Comparison of ENCODE assay signal across 11 mouse cellular contexts in genomic region chr6:118754439-118754838, GRCm38 (mm10).
DNase-seq lines count a peak whose midpoint lies in the region; ATAC-seq and TF ChIP-seq lines count a peak whose summit lies in the region.
"Had no signal": no experiment of that assay in that cellular context is flagged by ENCODE, and none has a peak within 500 bp of the region (broad histone marks: within the 10 kb centered on the region; RNA-seq: fewer than 3 reads in every experiment).

No protein-coding gene starts in this region.

- no peak for TF ChIP-seq CTCF in heart, postnatal 0 days (IDR thresholded peaks at IDR 0.05; ENCODE audit: low read depth)

- no peak overlapping the region for H3K9ac ChIP-seq in heart, embryonic 12.5 days
- H3K9ac ChIP-seq in heart, postnatal 0 days (replicated peaks; ENCODE audit: low read depth, low read length): no peak overlapping the region
- no peak overlapping the region for H3K9ac ChIP-seq in midbrain, embryonic 16.5 days (ENCODE audit: low read depth, low read length)
- H3K9ac ChIP-seq: hindbrain, embryonic 13.5 days had no signal

- no peak for TF ChIP-seq EP300 in heart, postnatal 0 days (IDR thresholded peaks at IDR 0.05; ENCODE audit: low read depth)

- WGBS in heart, embryonic 12.5 days: 54% methylated on average over 3 of the region's 3 CpGs
- WGBS in heart, postnatal 0 days: 40% methylated on average over 3 of the region's 3 CpGs
- 82% methylated on average over 3 of the region's 3 CpGs for WGBS in midbrain, embryonic 16.5 days

- no peak overlapping the region for H3K27ac ChIP-seq in heart, embryonic 12.5 days (ENCODE audit: poor library complexity, severe bottlenecking)
- H3K27ac ChIP-seq in heart, postnatal 0 days (ENCODE audit: low read depth): no peak overlapping the region
- no peak overlapping the region for H3K27ac ChIP-seq in midbrain, embryonic 16.5 days (ENCODE audit: low read length)
- H3K27ac ChIP-seq: hindbrain, embryonic 13.5 days; stomach, postnatal 0 days had no signal

- H3K4me2 ChIP-seq in heart, embryonic 12.5 days: no peak overlapping the region
- H3K4me2 ChIP-seq in heart, postnatal 0 days (ENCODE audit: low read depth, low read length): no peak overlapping the region
- H3K4me2 ChIP-seq in midbrain, embryonic 16.5 days (ENCODE audit: low read length): no peak overlapping the region
- H3K4me2 ChIP-seq: hindbrain, embryonic 13.5 days had no signal

- peaks cover 36% of the 10 kb centered on the region for H3K4me1 ChIP-seq in heart, embryonic 12.5 days (replicated peaks)
- H3K4me1 ChIP-seq in heart, postnatal 0 days (ENCODE audit: control insufficient read depth, insufficient read depth): peaks cover 27% of the 10 kb centered on the region
- H3K4me1 ChIP-seq in midbrain, embryonic 16.5 days (ENCODE audit: control insufficient read depth, insufficient read depth, low read length): 0 out of 2 replicates have a peak, but pooled peaks cover 2% of the 10 kb centered on the region

- H3K9me3 ChIP-seq in heart, embryonic 12.5 days (replicated peaks): no peaks in the 10 kb centered on the region
- no peaks in the 10 kb centered on the region for H3K9me3 ChIP-seq in heart, postnatal 0 days (replicated peaks; ENCODE audit: control insufficient read depth, low read length)
- no peaks in the 10 kb centered on the region for H3K9me3 ChIP-seq in midbrain, embryonic 16.5 days (replicated peaks; ENCODE audit: control insufficient read depth, low read length, poor library complexity, severe bottlenecking)
- H3K9me3 ChIP-seq: hindbrain, embryonic 13.5 days had no signal

- no peak overlapping the region for H3K4me3 ChIP-seq in heart, embryonic 12.5 days
- no peak overlapping the region for H3K4me3 ChIP-seq in heart, postnatal 0 days (ENCODE audit: low read depth, low read length)
- no peak overlapping the region for H3K4me3 ChIP-seq in midbrain, embryonic 16.5 days (ENCODE audit: low read depth, low read length)
- H3K4me3 ChIP-seq: hindbrain, embryonic 13.5 days had no signal

- no peak for ATAC-seq in heart, embryonic 12.5 days (ENCODE audit: insufficient number of reproducible peaks, low FRiP score)
- 0 out of 2 replicates have a peak, but pooled peaks have one; percentile 6 for ATAC-seq in cerebellum, adult (ENCODE audit: insufficient number of reproducible peaks, low FRiP score, low TSS enrichment)
- ATAC-seq in heart, postnatal 0 days (ENCODE audit: insufficient read depth, low read depth): no peak; the same call in 1 of the 2 replicates
- ATAC-seq in midbrain, embryonic 16.5 days: no peak

- peak; percentile 90 for DNase-seq in heart, adult 11 months
- DNase-seq in 3T3-L1 (ENCODE audit: low read depth, low spot score): peak; percentile 41
- peak; percentile 31 for DNase-seq in heart, postnatal 0 days (ENCODE audit: low spot score)
- DNase-seq in embryo, embryonic 9.5 days (ENCODE audit: extremely low spot score): no peak
- DNase-seq in adrenal gland, postnatal 10 days: no peak
- DNase-seq: adrenal gland, postnatal 36 days had no signal

- peaks cover 46% of the 10 kb centered on the region for H3K36me3 ChIP-seq in heart, embryonic 12.5 days
- H3K36me3 ChIP-seq in heart, postnatal 0 days (replicated peaks; ENCODE audit: control insufficient read depth, insufficient read depth, low read length): peaks cover 38% of the 10 kb centered on the region
- peaks cover 7% of the 10 kb centered on the region; the same call in 1 of the 2 replicates for H3K36me3 ChIP-seq in midbrain, embryonic 16.5 days (ENCODE audit: control insufficient read depth, insufficient read depth, low read length)

- no peaks in the 10 kb centered on the region for H3K27me3 ChIP-seq in heart, embryonic 12.5 days (replicated peaks)
- H3K27me3 ChIP-seq in heart, postnatal 0 days (ENCODE audit: control insufficient read depth, insufficient read depth, low read length): no peaks in the 10 kb centered on the region
- H3K27me3 ChIP-seq in midbrain, embryonic 16.5 days (ENCODE audit: control insufficient read depth, insufficient read depth, low read depth, low read length): no peaks in the 10 kb centered on the region
- H3K27me3 ChIP-seq: hindbrain, embryonic 13.5 days had no signal

Comparison
In these comparisons a context has a peak if more than half of its experiments do, and no peak if none do; other contexts are left out.
1. DNase-seq: peak in heart, adult 11 months (single experiment), 3T3-L1 (single experiment) and heart, postnatal 0 days (single experiment); none in embryo, embryonic 9.5 days (single experiment) and adrenal gland, postnatal 10 days (single experiment).